Mouse (Mus musculus) MEL-GATA-1-ER (cell line): Measurements from ENCODE around the gene Npw.
A peak's percentile ranks its signal among the peaks of the same experiment; 100 is the strongest.

Source experiments
- DNase-seq: peaks from one replicate; pipeline ENCODE4 v3.0.0-alpha.2; 2012; ENCODE audit warnings: low read depth; ENCODE audit errors: extremely low read depth

The Npw gene

DNA sequence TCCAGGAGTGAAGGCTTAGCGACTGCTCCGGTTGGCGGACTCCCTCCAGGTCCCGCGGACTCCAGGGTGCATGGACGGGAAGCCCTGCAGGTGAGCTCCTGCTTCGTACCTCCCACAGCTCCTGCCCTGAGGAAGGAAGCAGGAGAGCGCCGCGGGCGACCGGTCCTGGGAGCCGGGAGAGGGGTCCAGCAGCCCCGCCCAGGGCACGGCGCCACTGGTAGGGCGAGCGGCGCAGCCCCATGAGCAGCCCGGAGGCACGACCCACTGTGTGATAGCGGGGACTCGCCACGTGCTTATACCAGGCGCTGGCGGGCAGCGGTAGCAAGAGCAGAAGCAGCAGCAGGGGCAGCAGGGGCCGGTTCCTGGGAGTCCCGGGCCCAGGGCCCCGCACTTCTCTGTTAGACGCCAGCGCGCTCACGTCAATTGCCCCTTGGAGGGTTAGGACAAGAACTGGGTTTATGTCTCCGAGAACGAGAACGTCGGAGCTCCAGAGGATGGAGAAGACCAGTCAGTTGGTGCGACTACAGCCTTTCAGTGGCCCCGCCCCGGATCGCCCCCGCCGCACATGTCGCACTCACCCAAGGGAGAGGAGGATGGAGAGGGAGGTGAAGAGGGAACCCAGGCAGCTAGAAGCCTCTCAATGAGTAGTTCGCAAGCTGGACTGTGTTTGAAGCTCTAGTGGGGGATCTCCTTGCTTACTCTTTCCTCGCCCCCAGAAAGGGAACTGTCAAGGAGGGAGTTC is at the start of gene Npw:
TSS of gene Npw (minus strand) at position 441 of the 742 bp plus-strand sequence.
- no peak for DNase-seq

DNA sequence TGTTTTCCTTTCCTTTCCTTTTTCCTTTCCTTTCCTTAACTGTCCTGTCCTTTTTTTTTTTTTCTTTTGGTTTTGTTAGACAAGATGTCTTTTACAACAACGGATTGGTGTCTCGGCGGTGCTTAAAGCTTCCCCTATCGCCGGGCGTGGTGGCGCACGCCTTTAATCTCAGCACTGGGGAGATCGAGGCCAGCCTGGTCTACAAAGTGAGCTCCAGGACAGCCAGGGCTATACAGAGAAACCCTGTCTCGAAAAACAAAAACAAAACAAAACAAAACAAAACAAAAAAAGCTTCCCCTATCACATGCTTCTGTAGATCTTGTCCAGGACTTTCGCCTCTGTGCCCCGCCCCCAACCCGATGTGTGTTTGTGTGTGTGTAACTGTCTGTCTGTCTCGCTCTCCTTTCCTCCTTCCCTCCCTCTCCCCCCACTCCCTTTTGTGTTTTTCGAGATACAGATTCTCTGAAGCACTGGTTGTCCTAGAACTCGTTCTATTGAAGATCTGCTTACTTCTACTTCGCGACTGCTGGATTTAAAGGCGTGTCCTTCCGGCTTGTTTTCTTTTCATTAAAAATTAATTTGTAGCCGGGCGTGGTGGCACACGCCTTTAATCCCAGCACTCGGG is 49.7 kb upstream of the Npw start:
- peak; percentile 32 for DNase-seq

DNA sequence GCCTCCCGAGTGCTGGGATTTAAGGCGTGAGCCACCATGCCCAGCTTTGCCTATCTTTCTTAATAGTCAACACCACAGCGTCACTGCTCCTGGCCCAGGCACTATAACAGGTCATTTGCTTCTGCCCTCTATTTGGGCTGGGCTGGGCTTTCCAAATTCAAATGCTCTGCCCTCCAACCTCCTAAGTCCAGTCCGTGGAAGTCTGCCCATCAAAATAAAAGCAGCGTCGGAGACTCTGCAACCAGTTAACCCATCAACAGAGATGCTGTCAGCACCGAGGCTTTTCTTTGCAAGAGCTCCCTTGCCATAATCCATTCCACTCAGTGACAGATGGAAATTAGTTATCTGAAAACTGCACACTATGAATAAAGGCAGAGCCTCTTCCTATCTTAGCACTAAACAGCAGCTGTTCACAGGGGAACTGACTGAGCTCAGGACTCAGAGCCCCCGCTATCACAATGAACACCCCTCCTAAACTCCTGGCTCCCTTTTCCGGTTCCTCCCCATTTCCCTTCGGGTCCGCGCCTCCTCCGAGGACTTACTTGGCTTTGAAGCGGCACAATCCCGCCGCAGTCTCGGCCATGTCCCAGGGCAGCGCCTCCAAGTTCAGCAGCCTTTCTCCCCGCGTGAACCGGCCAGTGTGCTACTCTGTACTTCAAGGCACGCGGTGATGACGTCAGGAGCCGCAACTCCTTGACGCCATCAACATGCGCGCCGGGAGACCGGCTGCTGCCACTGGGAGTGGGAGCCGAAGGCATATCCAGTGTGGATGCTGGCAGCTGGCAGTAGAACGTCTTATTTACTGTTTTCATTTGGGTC is 48.9 kb upstream of the Npw start, which contains the start of gene Tbl3:
TSS of gene Tbl3 (minus strand) at position 679 of the 819 bp plus-strand sequence.
- peak; percentile 82 for DNase-seq

DNA sequence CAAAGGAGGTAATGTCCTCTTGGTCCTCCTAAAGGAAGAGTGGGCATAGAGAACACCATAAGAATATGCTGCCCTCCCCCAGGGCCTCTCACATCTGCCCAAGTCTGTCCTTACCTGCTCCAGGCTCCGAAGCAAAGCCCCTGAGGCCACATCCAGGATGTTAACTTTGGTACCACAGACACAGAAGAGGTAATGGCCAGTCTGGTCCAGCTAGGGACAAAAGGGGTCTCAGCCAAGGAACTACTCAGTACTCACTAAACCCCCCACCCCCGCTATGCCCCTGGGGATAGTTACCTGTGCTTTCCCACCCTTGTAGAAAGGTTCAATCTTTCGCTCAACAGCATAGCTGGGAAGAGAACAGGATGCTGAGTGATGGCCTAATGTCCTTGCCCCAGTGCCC is 47.6 kb upstream of the Npw start:
- DNase-seq: no peak

DNA sequence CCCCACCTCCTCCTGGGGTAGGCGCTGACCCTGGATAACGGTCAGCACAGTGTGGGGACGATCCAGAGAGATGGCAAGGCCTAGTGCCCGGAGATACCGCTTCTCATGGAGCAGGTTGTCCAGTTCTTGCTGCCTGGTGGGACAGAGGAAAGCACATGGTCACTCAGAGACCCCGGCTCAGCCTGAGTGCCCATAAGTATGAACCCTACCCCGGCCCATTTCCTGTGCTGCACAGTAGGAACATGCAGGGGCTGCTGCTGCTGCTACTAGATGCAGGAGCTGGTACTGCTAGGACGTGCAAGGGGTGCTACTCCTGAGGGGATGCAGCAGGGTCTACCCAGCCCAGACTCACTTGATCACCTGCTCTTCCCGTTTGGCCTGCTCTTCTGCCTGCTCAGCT is 43.0 kb upstream of the Npw start:
- DNase-seq: no peak

DNA sequence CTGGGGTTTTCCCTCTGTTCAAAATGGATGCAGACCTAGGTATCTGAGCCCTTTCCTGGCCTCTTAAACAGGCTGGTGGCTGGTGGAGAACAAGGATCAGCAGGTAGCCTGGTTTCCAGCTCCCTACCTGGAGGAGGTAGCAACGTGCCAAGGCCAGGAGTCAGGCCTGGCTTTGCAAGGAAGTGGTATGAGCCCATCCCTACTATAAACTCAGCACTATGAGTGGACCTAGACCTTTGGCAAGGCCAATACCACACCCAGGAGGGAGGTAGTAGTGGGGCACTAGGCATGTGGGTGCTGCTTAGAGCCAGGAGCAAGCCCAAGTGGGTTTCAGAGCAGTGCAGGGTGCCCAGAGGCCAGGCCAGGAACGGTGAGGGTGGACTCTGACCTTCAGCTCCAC is 41.2 kb upstream of the Npw start:
- no peak for DNase-seq

DNA sequence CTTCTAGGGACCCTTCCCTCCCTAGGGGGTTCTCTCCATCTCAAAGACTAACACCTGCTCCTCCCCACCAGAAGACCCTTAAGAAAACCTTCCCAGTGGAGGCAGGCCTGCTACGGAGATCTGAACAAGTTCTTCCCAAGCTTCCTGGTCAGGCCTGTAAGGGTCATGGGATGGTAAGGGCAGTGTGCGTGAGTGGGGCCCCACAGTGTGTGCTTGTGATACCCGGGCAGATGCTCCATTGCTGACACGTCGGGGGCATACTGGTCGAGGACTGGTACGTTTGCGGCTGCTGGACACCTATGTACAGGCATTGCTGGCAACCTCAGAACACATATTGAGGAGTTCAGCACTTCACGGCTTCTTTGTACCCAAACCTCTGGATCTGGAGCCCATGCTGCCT is 40.5 kb upstream of the Npw start:
- DNase-seq: no peak

DNA sequence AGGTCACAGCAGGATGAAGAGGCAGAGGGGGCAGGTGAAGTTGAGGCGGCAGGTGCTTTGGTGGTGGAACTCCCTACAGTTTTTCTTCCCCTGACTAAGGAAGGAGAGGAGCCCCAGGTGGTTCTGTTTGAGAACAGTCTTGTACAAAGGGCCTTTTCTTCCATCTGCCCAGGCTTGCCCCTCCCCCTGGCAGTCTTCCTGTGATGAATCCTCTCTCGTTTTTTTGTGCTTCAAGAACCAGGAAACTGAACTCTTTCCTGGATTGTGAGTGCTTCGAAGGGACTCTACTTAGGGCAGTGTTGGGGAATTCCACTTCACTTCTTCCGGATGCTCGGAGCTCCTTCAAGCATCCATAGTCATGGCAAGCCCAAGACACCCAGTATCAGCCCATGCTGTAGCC is 39.7 kb upstream of the Npw start:
- no peak for DNase-seq

DNA sequence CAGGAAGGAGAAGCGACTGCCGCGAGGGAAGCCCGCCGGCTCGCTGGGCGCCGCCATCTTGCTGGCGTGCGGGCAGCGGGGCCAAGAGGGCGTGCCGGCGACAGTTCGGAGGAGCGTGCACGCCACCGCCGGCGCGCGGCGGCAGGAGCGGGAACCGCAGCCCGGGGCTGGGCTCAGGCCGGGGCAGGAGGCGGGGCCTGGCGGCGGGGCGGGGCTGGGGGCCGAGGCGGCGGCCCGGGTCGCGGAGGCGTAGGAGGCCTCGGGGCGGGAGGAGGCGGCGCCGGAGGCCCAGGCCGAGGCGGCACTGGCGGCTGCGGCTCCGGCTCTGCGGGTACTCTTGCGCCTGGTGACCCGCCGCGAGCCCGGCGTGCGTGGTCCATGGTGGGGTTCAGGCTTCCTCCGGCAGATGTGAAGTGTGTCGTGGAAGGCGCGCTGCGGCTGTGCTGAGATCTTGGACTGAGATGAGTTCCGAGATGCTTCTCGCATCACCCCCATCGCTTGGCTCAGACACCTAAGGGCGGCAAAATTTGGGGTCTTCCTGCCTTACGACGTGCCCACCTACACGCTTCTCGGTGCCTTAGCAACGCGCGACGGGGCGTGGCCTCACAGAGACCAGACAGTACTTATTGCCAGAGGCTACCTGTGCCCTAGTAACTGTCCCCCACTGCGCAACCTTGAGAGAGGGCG is 37.9 kb upstream of the Npw start, which contains the start of the genes Gfer and Noxo1:
TSS of gene Gfer (minus strand) at position 146 of the 687 bp plus-strand sequence.
TSS of gene Noxo1 (plus strand) at position 224 of the 687 bp plus-strand sequence.
- peak; percentile 33 for DNase-seq

DNA sequence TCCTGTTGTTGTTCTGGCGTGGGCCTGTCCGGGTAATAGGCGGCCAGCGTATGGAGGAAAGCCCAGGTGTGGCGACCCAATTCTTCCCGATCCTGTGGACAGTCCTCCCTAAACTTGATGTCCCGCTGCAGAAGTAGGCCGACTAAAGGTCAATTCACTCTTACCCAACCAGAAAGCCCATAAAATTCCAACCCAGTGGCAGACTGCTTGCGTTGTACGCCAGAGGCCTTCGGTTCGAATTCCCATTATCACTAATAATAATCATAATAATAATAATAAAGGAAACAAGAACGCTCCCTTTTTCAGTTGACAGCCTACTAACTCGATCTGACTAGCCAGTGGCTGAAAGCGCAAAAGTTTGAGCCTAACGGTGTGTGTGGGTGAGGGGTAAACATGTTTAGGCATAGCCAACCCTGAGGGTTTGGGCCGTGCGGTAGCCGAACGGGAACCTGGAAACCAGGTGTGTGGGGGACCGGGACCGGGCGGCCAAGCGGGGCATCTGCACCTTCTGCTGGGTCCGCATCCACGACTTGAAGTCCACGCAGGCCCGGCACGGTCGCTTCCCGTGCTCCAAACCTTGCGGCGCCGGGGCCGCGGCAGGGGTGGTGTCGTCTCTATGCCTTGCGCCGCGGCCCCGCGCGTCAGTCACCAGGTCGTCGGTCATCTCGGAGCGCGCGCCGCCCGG is 37.2 kb upstream of the Npw start:
- DNase-seq: no peak

DNA sequence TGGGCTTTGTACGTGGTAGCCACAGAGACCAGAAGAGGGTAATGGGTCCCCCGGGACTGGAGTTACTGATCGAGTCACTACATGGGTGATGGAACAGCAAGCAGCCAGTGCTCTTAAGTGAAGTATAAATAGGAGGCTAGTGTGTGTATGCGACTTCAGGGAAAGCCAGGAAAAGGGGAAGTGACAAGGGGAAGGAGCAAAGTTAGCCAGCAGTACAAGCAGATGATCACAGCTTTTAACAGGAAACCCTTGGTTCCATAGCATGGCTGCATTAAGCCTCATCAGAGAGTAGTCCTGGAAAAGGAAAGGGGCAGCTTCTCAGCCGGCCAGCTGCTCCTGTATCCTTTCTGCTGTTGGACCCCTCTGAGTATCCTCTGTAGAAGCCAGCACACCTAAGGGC is 34.1 kb upstream of the Npw start:
- DNase-seq: peak; percentile 33

DNA sequence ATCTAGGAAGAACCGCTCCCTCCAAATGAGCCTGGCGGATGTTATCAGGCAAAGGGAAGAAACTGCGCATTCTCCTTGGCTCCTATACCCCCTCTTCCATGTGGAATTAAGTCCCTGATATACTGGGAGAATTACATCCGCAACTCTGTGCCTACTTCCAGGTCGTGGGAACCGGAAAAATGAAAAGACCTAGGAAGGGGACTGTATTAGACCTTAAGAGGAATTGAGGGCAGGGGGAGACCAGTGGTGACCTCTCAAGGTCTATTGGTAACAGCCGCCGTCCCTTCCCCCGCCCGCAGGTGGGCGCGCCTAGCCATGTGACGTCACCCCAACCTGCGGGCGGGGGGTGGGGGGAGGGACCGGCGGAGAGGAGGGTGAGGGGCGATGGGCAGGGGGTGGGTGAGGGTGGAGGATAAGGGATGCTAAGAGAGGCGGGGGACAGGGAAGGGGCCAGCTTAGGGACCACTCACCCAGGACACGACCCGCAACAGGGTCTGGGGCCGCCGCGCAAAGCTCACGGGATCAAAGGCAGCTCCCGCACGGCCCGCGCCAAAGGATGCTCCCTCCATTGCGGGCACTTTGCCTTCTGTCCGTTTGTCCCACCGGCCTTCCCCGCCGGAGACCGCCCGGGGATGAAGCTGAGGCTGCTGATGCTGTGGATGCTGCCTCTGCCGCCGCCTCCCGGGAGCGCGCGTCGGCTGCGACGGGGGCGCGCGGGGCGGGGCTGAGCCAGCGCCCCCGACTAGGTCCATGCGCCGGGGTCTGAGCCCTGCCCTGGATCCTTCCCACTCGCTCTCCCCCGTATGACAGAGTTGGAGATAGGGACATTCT is 31.2 kb upstream of the Npw start, which contains the start of gene Syngr3:
TSS of gene Syngr3 (minus strand) at position 705 of the 831 bp plus-strand sequence.
- DNase-seq: no peak

DNA sequence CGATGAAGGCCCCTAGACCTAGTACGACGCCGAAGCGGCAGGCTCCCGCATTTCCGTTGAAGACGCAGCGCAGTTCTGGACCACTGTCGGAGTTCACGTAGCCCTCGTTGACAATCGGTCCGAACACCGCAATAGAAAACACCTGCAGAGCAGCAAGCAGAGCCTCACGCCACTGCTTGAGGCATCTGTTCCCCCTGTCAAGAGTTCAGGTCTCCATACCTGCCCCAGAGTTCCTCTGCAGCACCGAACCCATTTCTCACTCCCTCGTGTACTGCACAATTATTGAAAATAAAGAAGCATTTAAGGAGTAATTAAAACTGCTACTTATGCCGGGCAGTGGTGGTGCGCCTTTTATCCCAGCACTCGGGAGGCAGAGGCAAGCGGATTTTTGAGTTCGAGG is 29.3 kb upstream of the Npw start:
- DNase-seq: no peak

DNA sequence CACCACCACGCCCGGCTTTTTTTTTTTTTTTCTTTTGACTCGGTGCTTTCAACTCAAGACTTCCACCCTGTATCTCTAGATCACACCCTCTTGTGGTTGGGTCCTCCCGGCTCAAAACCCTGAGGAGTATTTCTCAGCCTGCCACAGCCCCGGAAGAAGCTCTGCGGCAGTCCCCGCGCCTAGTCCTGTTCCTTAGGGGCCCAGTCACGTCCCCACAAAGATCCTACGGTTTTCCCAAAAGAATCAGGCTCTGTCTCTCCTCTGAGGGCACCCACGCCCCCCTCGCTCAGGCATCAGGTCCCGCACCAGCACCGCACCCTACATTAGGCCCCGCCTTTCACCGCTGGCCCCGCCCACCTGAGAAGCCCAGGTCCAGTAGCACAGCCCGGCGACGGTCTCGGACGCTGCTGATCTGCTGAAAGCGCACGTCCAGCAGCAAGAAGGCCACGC is 28.9 kb upstream of the Npw start:
- DNase-seq: peak; percentile 76

DNA sequence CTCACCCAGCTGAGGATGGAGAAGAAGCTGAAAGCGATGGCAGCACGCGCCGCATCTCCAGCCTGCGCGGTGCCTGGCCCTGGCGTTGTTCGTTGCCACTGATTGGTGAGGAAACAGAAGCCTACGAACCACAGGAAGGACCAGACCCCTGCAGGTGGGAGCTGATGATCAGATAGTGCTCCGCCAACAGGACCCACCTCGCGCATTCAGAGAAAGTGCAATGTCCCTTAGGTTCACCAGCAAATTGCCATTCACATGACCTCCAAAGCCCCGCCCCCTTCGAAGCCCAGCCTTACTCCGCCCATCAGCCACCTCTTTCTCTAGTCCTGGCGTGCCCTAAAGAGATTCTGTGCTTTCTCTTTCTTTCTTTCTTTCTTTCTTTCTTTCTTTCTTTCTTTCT is 28.3 kb upstream of the Npw start:
- peak; percentile 36 for DNase-seq

DNA sequence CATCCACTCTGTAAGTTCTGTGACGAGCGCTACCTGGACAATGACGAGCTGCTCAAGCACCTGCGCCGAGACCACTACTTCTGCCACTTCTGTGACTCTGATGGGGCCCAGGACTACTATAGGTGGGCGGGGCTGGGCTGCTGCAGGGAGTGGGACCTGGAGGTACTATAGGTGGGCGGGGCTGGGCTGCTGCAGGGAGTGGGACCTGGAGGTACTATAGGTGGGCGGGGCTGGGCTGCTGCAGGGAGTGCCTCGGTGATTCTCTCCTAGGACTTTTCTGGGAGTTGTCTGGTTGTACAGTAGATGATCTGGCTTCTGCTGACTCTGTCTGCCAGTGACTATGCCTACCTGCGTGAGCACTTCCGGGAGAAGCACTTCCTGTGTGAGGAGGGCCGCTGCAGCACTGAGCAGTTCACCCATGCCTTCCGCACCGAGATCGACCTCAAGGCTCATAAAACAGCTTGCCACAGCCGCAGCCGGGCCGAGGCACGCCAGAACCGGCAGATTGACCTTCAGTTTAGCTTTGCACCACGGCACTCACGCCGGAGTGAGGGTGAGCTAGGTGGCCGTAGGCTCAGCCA is 19.3 kb upstream of the Npw start:
- DNase-seq: no peak

DNA sequence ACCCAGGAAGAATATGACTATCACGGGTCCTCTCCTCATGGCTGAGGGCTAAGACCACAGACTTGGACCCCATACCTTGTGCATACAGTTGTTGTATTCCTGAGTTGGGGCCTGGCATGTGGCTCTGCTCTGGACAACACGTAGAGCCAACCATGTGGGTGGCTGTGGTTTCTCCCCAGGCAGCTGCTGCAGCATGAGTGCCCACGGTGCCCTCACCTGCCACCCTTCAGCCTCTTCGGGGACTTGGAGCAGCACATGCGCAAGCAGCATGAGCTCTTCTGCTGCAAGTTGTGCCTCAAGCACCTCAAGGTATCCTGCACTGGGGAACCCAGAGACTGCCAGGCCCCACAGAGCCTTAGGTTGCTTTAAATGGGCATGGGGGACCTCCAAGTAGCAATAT is 18.6 kb upstream of the Npw start:
- DNase-seq: no peak

DNA sequence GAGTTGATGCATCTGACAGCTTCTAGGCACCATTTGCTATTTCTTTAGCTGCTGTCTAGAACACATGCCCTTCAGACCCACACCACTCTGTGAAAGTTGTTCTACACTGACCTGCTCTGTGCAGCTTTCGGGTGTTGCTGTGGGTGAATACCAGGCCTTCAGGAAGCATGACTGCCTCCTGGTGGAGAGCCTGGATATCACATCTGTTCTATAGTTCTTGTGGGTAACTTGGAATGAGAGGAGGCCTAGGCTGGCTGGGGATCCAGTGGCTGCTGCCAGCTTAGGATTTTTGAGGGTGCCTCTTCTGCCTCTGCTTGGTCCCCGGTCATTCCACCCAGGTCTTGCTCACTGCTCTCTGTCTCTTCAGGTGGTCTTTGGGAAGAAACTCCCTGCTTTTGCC is 17.9 kb upstream of the Npw start:
- DNase-seq: peak; percentile 56

DNA sequence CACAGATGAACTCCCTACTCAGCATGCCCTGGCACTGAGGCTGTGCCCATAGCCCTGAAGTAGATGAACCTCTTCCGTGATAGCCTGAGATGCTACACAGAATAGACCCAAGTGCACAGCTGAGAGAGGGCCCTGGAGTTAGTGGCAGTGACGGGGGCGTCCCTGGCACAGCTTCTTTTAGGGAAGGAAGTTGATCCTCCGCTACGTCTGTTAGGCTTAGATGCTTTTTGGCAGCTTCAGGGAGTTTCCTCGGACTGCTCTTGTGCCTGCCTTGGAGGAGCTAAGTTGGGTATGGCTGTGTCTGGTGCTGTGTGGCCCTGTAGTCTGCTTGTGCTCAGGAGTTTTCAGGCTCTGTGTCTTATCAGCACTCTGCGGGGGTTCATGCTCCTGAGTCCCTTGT is 16.0 kb upstream of the Npw start:
- no peak for DNase-seq
